Mouse (Mus musculus): Measurements from ENCODE around the gene Gm49387. TPM values are rescaled to one million over a fixed set of nuclear protein-coding genes. Genes with fewer than 3 reads are reported as not detected.
"Not testable (repeated sequence)": the region's sequence is repeated elsewhere in the genome, so short reads cannot be mapped to it uniquely, and the experiment has no call there.

Gene Gm49387
- polyA plus RNA-seq, 1 experiment from 2014 or later, result 1.7 TPM

GRCm38 (mm10) chr14:31617997-31618396, 22.7 kb downstream of the Gm49387 start:
- Histone ChIP-seq H3K4me3 (ENCODE audit: low read length) (no peak overlapping the region), H3K4me1 (ENCODE audit: control insufficient read depth, insufficient read depth, low read depth, low read length) (no peaks in the 10 kb centered on the region), H3K4me2 (ENCODE audit: low read length) (no peak overlapping the region), H3K9ac (ENCODE audit: low read depth, low read length) (no peak overlapping the region), H3K27ac (ENCODE audit: low read depth, low read length) (no peak overlapping the region), H3K9me3 (ENCODE audit: control insufficient read depth, low read length) (no peaks in the 10 kb centered on the region), H3K27me3 (replicated peaks; ENCODE audit: control insufficient read depth, insufficient read depth, low read length) (no peaks in the 10 kb centered on the region), H3K36me3 (ENCODE audit: control insufficient read depth, insufficient read depth, low read length) (no peaks in the 10 kb centered on the region)
- WGBS, result 88% methylated on average over 3 of the region's 3 CpGs
- ATAC-seq, result no peak

DNA sequence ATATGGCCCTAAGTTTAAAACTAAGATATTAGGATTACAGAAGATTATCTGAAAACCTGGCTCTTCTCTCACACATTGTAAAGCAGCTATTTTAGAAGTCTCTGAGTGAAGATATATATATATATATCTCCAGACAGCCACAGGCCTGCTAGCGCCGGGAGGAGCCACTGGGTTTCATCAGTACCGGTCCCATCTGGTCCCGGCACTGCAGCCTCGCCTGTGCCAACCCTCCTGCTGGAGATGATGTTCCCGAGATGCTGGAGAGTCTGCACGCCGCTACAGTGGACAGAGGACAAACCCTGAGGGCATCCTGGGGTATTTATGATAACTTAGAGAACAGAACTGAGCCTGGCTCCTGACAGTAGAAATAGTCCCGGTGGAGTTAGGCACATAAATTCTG, 23.5 kb downstream of the Gm49387 start:
- Histone ChIP-seq H3K36me3 (ENCODE audit: control insufficient read depth, insufficient read depth, low read length) (no peaks in the 10 kb centered on the region), H3K4me3 (ENCODE audit: low read length) (no peak overlapping the region), H3K4me2 (ENCODE audit: low read length) (no peak overlapping the region), H3K27me3 (replicated peaks; ENCODE audit: control insufficient read depth, insufficient read depth, low read length) (no peaks in the 10 kb centered on the region), H3K27ac (ENCODE audit: low read depth, low read length) (no peak overlapping the region), H3K9ac (ENCODE audit: low read depth, low read length) (no peak overlapping the region), H3K9me3 (ENCODE audit: control insufficient read depth, low read length) (no peaks in the 10 kb centered on the region), H3K4me1 (ENCODE audit: control insufficient read depth, insufficient read depth, low read depth, low read length) (no peaks in the 10 kb centered on the region)
- 91% methylated on average over 9 of the region's 9 CpGs for WGBS
- no peak for ATAC-seq

DNA sequence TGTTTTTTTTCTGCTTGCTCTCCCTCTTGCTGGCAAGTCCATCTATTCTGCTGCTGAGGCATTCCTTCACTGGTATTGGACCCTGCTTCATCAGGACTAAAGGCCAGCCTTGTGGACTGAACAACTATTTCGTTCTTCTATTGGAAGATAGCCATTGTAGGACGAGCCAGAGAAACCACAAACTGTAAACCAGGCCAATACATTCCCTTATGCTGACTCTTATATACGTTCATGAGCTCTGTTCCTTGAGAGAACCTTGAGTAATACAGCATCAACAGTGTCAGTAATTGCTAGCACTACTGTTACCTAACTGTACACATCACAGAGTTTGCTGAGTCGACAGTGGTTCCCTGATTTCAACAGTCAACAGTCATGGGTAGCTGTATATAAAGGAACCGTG, 27.0 kb downstream of the Gm49387 start:
- Histone ChIP-seq H3K27me3 (replicated peaks; ENCODE audit: control insufficient read depth, insufficient read depth, low read length) (no peaks in the 10 kb centered on the region), H3K36me3 (ENCODE audit: control insufficient read depth, insufficient read depth, low read length) (no peaks in the 10 kb centered on the region), H3K4me3 (ENCODE audit: low read length) (no peak overlapping the region), H3K4me2 (ENCODE audit: low read length) (no peak overlapping the region), H3K27ac (ENCODE audit: low read depth, low read length) (no peak overlapping the region), H3K9me3 (ENCODE audit: control insufficient read depth, low read length) (no peaks in the 10 kb centered on the region), H3K4me1 (ENCODE audit: control insufficient read depth, insufficient read depth, low read depth, low read length) (no peaks in the 10 kb centered on the region), H3K9ac (ENCODE audit: low read depth, low read length) (no peak overlapping the region)
- ATAC-seq, result no peak
- WGBS, result 85% methylated on average over 5 of the region's 5 CpGs

DNA sequence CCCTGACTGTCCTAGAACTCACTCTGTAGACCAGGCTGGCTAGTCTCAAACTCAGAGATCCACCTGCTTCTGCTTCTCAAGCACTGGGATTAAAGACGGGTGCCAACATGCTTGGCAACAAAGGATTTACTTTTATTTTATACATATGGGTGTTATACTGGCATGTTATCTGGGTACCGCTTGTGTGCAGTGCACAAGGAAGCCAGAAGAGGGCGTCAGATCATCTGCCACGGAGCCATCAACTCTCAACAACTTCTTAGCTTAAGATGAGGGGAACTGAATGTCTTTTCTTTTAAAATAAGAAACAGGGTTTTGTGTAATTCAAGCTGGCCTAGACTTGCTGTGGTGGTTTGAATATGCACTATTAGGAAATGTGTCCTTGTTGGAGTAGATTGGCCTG, 28.7 kb downstream of the Gm49387 start:
- Histone ChIP-seq H3K4me3 (ENCODE audit: low read length) (no peak overlapping the region), H3K9ac (ENCODE audit: low read depth, low read length) (no peak overlapping the region), H3K27me3 (replicated peaks; ENCODE audit: control insufficient read depth, insufficient read depth, low read length) (no peaks in the 10 kb centered on the region), H3K4me2 (ENCODE audit: low read length) (no peak overlapping the region), H3K27ac (ENCODE audit: low read depth, low read length) (no peak overlapping the region), H3K9me3 (ENCODE audit: control insufficient read depth, low read length) (no peaks in the 10 kb centered on the region), H3K36me3 (ENCODE audit: control insufficient read depth, insufficient read depth, low read length) (no peaks in the 10 kb centered on the region), H3K4me1 (ENCODE audit: control insufficient read depth, insufficient read depth, low read depth, low read length) (no peaks in the 10 kb centered on the region)
- 69% methylated on average over 4 of the region's 4 CpGs for WGBS
- ATAC-seq, result no peak

DNA sequence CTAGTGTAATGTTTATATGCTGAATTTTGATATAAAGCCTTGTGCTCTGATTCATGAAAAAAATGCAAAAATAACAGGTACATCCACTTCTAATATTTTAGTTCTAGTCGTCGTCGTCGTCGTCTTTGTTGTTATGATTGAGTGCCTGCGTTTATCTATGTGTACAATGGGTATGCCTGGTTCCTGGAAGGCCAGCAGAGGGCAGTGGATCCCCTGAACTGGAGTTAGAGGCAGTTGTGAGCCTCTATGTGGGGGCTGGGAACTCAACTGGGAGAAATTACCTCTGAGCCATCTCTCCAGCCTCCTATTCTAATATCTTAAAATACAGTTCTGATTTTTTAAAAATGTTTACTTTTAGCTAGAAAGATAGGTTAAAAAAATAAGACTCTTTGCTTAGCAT, 35.2 kb downstream of the Gm49387 start:
- no peak overlapping the region for H3K27ac ChIP-seq (ENCODE audit: low read depth, low read length)
- H3K27me3 ChIP-seq (replicated peaks; ENCODE audit: control insufficient read depth, insufficient read depth, low read length), result no peaks in the 10 kb centered on the region
- WGBS, result 60% methylated on average over 6 of the region's 6 CpGs
- H3K9ac ChIP-seq (ENCODE audit: low read depth, low read length), result no peak overlapping the region
- no peaks in the 10 kb centered on the region for H3K4me1 ChIP-seq (ENCODE audit: control insufficient read depth, insufficient read depth, low read depth, low read length)
- H3K4me3 ChIP-seq (ENCODE audit: low read length), result no peak overlapping the region
- H3K4me2 ChIP-seq (ENCODE audit: low read length), result no peak overlapping the region
- H3K36me3 ChIP-seq (ENCODE audit: control insufficient read depth, insufficient read depth, low read length), result no peaks in the 10 kb centered on the region
- no peak for ATAC-seq
- H3K9me3 ChIP-seq (ENCODE audit: control insufficient read depth, low read length), result no peaks in the 10 kb centered on the region

- no peaks in the 10 kb centered on the region for H3K4me1 ChIP-seq (ENCODE audit: control insufficient read depth, insufficient read depth, low read depth, low read length)
- H3K4me3 ChIP-seq (ENCODE audit: low read length), result no peak overlapping the region
- H3K4me2 ChIP-seq (ENCODE audit: low read length), result no peak overlapping the region
- 79% methylated on average over 5 of the region's 5 CpGs for WGBS
- H3K27ac ChIP-seq (ENCODE audit: low read depth, low read length), result no peak overlapping the region
- H3K9ac ChIP-seq (ENCODE audit: low read depth, low read length), result no peak overlapping the region
- ATAC-seq, result no peak
- no peaks in the 10 kb centered on the region for H3K27me3 ChIP-seq (replicated peaks; ENCODE audit: control insufficient read depth, insufficient read depth, low read length)
- H3K36me3 ChIP-seq (ENCODE audit: control insufficient read depth, insufficient read depth, low read length), result no peaks in the 10 kb centered on the region
- no peaks in the 10 kb centered on the region for H3K9me3 ChIP-seq (ENCODE audit: control insufficient read depth, low read length)
Observed at GRCm38 (mm10) chr14:31604916-31605315, 35.8 kb downstream of the Gm49387 start.

- H3K4me1 ChIP-seq (ENCODE audit: control insufficient read depth, insufficient read depth, low read depth, low read length); H3K4me2 ChIP-seq (ENCODE audit: low read length); H3K9me3 ChIP-seq (ENCODE audit: control insufficient read depth, low read length); H3K4me3 ChIP-seq (ENCODE audit: low read length); ATAC-seq; H3K36me3 ChIP-seq (ENCODE audit: control insufficient read depth, insufficient read depth, low read length); H3K27ac ChIP-seq (ENCODE audit: low read depth, low read length); H3K27me3 ChIP-seq (replicated peaks; ENCODE audit: control insufficient read depth, insufficient read depth, low read length); H3K9ac ChIP-seq (ENCODE audit: low read depth, low read length): not testable (repeated sequence)
- WGBS, result 88% methylated on average over 6 of the region's 6 CpGs
Observed at GRCm38 (mm10) chr14:31602616-31602979, 38.1 kb downstream of the Gm49387 start.

DNA sequence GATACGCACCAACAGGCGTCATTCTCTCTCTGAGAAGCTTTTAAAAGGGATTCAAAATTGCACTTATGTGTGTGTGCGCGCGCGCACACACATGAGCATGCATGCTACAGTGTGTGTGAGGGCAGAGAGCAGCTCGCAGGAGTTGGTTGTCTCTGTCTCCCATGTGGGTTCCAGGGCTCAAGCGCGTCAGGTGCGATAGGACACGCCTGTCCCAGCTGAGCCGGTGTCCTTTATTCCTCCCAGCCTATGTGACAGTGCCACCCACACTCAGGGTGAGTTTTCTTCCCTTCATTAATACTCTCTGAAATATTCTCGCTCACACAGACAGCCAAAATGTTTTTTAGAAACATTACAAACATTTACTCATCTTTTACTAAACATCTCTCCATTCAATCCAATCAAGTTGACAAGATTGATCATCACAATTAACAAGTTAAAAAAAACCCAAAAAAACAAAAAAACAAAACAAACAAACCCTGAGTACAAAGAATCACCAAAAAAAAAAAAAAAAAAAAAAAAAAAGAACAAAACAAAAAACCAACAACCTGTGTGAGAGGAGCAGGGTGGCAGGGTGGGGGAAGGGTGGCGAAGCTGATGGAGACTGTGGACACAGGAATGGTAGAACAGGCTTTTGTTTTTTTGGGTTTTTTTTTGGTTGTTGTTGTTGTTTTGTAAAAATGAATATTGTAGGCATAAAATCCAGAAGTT, 38.6 kb downstream of the Gm49387 start:
- WGBS, result 91% methylated on average over 14 of the region's 14 CpGs
- H3K36me3 ChIP-seq (ENCODE audit: control insufficient read depth, insufficient read depth, low read length), result no peaks in the 10 kb centered on the region
- no peak for ATAC-seq

DNA sequence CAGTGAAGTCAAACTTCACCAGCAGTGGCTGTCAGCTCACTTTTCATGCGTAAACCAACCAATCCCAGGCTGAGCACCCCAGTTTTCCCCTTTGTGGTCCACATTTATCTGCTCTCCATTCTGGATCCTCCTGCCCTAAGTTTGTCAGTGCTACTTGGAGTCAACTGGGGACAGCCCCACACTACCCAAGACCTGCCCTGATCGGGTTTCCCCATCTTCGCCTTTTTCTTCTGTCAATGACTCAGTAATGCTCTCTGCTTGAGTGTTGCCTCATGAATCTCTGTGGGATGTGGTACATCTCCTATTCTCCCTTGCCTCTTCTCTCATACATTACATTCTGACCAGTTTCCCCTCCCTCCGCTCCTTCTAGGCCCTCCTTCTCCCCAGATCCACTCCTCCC, 43.2 kb downstream of the Gm49387 start:
- no peaks in the 10 kb centered on the region for H3K4me1 ChIP-seq (ENCODE audit: control insufficient read depth, insufficient read depth, low read depth, low read length)
- H3K36me3 ChIP-seq (ENCODE audit: control insufficient read depth, insufficient read depth, low read length), result no peaks in the 10 kb centered on the region
- no peak overlapping the region for H3K4me2 ChIP-seq (ENCODE audit: low read length)
- H3K27ac ChIP-seq (ENCODE audit: low read depth, low read length), result no peak overlapping the region
- no peaks in the 10 kb centered on the region for H3K9me3 ChIP-seq (ENCODE audit: control insufficient read depth, low read length)
- no peak for ATAC-seq
- 97% methylated on average over 4 of the region's 4 CpGs for WGBS
- no peaks in the 10 kb centered on the region for H3K27me3 ChIP-seq (replicated peaks; ENCODE audit: control insufficient read depth, insufficient read depth, low read length)
- no peak overlapping the region for H3K4me3 ChIP-seq (ENCODE audit: low read length)
- H3K9ac ChIP-seq (ENCODE audit: low read depth, low read length), result no peak overlapping the region

More for the DNA sequence above, 38.6 kb downstream of the Gm49387 start:
- Histone ChIP-seq H3K9me3 (ENCODE audit: control insufficient read depth, low read length) (no peaks in the 10 kb centered on the region), H3K27ac (ENCODE audit: low read depth, low read length) (no peak overlapping the region), H3K4me1 (ENCODE audit: control insufficient read depth, insufficient read depth, low read depth, low read length) (no peaks in the 10 kb centered on the region), H3K4me2 (ENCODE audit: low read length) (no peak overlapping the region), H3K4me3 (ENCODE audit: low read length) (no peak overlapping the region), H3K27me3 (replicated peaks; ENCODE audit: control insufficient read depth, insufficient read depth, low read length) (no peaks in the 10 kb centered on the region), H3K9ac (ENCODE audit: low read depth, low read length) (no peak overlapping the region)

- Histone ChIP-seq H3K9ac (ENCODE audit: low read depth, low read length) (no peak overlapping the region), H3K9me3 (ENCODE audit: control insufficient read depth, low read length) (no peaks in the 10 kb centered on the region), H3K36me3 (ENCODE audit: control insufficient read depth, insufficient read depth, low read length) (no peaks in the 10 kb centered on the region), H3K4me1 (ENCODE audit: control insufficient read depth, insufficient read depth, low read depth, low read length) (no peaks in the 10 kb centered on the region), H3K27me3 (replicated peaks; ENCODE audit: control insufficient read depth, insufficient read depth, low read length) (no peaks in the 10 kb centered on the region), H3K27ac (ENCODE audit: low read depth, low read length) (no peak overlapping the region), H3K4me3 (ENCODE audit: low read length) (no peak overlapping the region), H3K4me2 (ENCODE audit: low read length) (no peak overlapping the region)
- ATAC-seq, result no peak
- WGBS, result 81% methylated on average over 7 of the region's 7 CpGs
Observed at GRCm38 (mm10) chr14:31596408-31596807, 44.3 kb downstream of the Gm49387 start.

All from hindbrain, embryonic 16.5 days (tissue).